Mouse (Mus musculus) liver, postnatal 0 days (tissue): ENCODE results near the gene Hbb-bh1. TPM values are rescaled to one million over a fixed set of nuclear protein-coding genes. Genes with fewer than 3 reads are reported as not detected.
"Not testable (repeated sequence)": the region's sequence is repeated elsewhere in the genome, so short reads cannot be mapped to it uniquely, and the experiment has no call there.

ENCODE experiments used
- ATAC-seq: fragments of 200-750 bp; cut with Nextera tagmentation; 2 replicates; pipeline ENCODE4 v1.8.0; 2017; ENCODE audit warnings: mild to moderate bottlenecking, moderate library complexity
- DNase-seq: peaks from one replicate; pipeline ENCODE4 v3.0.0-alpha.2; 2016
- H3K27ac ChIP-seq: fragments of 300-500 bp; sonication (generic); 2 replicates; pipeline ENCODE4 v1.5.1; 2014; ENCODE audit warnings: antibody characterized with exemption, moderate library complexity, mild to moderate bottlenecking, low read depth
- H3K27me3 ChIP-seq: fragments of 300-500 bp; sonication (generic); 2 replicates; pipeline ENCODE4 v1.6.1; 2014; ENCODE audit warnings: low read length, control low read depth, mixed read lengths; ENCODE audit not compliant: insufficient read depth
- H3K36me3 ChIP-seq: fragments of 300-500 bp; sonication (generic); replicated peaks from 2 replicates; pipeline ENCODE4 v1.6.1; 2014; ENCODE audit warnings: mild to moderate bottlenecking, control low read depth, low read length, moderate library complexity, mixed read lengths; ENCODE audit not compliant: insufficient read depth
- H3K4me1 ChIP-seq: fragments of 300-500 bp; sonication (generic); 2 replicates; pipeline ENCODE4 v1.6.1; 2014; ENCODE audit warnings: antibody characterized with exemption, mild to moderate bottlenecking, control low read depth; ENCODE audit not compliant: insufficient read depth
- H3K4me2 ChIP-seq: fragments of 300-500 bp; sonication (generic); 2 replicates; pipeline ENCODE4 v1.6.1; 2014; ENCODE audit warnings: low read depth, mild to moderate bottlenecking, low read length, moderate library complexity, mixed read lengths
- H3K4me3 ChIP-seq: fragments of 300-500 bp; sonication (generic); 2 replicates; pipeline ENCODE4 v1.5.1; 2014; ENCODE audit warnings: low read depth, low read length
- H3K9ac ChIP-seq: fragments of 300-500 bp; sonication (generic); replicated peaks from 2 replicates; pipeline ENCODE4 v1.6.1; 2014; ENCODE audit warnings: mild to moderate bottlenecking, moderate library complexity
- H3K9me3 ChIP-seq: fragments of 300-500 bp; sonication (generic); 2 replicates; pipeline ENCODE4 v1.6.1; 2016; ENCODE audit warnings: mild to moderate bottlenecking, control low read depth, low read length, mixed read lengths
- CTCF ChIP-seq: sonication (generic); IDR thresholded peaks from 2 replicates; pipeline ENCODE4 v1.5.1; 2016; ENCODE audit warnings: antibody characterized with exemption, low read depth
- EP300 ChIP-seq: IDR thresholded peaks from 2 replicates; pipeline ENCODE4 v1.6.1; 2016; ENCODE audit warnings: antibody characterized with exemption, low read depth, mild to moderate bottlenecking
- WGBS: fragments of 180-500 bp; shearing (Covaris S2); extraction: QIAGEN DNeasy Blood & Tissue Kit; methylation state at CpG from one replicate; pipeline ENCODE4 v1.1.7; 2014; ENCODE audit not compliant: insufficient replicate concordance; 5-methylcytosine and 5-hydroxymethylcytosine counted together
- polyA plus RNA-seq: library from polyadenylated mRNA; unstranded; fragments of >200 nt; fragmentation: Nextera tagmentation; extraction: Ambion mirVana; gene quantifications from 2 replicates; pipeline ENCODE4 v1.2.1, GENCODE M21; 2015

Hbb-bh1 gene
- polyA plus RNA-seq, 1 experiment from 2014 or later: 2.5 TPM

- no peak overlapping the region for H3K9ac ChIP-seq
- TF ChIP-seq CTCF (no peak), EP300 (peak; percentile 33)
- 60% methylated on average over 3 of the region's 3 CpGs for WGBS
These were observed 32.2 kb downstream of the Hbb-bh1 start for GRCm38 (mm10) chr7:103810746-103811145.

DNA sequence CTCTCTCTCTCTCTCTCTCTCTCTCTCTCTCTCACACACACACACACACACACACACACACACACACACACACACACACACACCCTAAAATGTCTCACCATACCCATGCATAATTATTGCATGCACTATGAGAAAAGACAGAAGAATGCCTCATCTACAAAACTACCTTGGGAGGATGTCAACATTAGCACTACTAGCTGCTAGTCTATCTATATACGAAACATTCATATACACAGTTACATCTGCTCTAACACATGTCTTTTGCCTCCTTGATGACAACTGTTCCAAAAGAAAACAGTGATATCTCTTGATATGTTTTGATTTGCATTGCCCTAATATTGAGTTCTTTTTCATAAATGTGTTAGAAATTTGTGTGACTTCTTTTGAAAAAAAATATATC lies 32.7 kb downstream of the Hbb-bh1 start:
- peak overlapping the region; percentile 90 for H3K27ac ChIP-seq
- peak overlapping the region; percentile 20; the same call in 1 of the 2 replicates for H3K4me2 ChIP-seq
- DNase-seq (no peak), ATAC-seq (peak; percentile 27)
- H3K9me3 ChIP-seq: no peaks in the 10 kb centered on the region
- H3K36me3 ChIP-seq: no peaks in the 10 kb centered on the region
- peak; percentile 52 for TF ChIP-seq EP300
- TF ChIP-seq CTCF: no peak
- H3K4me1 ChIP-seq: peaks cover 3% of the 10 kb centered on the region; the same call in 1 of the 2 replicates
- no peaks in the 10 kb centered on the region for H3K27me3 ChIP-seq
- peak overlapping the region; percentile 37; the same call in 1 of the 2 replicates for H3K4me3 ChIP-seq
- H3K9ac ChIP-seq: no peak overlapping the region
- 61% methylated on average over 1 of the region's 1 CpGs for WGBS

More at GRCm38 (mm10) chr7:103810746-103811145, 32.2 kb downstream of the Hbb-bh1 start:
- no peak for DNase-seq
- peaks cover 3% of the 10 kb centered on the region; the same call in 1 of the 2 replicates for H3K4me1 ChIP-seq
- H3K4me3 ChIP-seq: peak overlapping the region; percentile 37; the same call in 1 of the 2 replicates
- H3K4me2 ChIP-seq: peak overlapping the region; percentile 47; the same call in 1 of the 2 replicates
- ATAC-seq: peak; percentile 1; the same call in 1 of the 2 replicates
- H3K27ac ChIP-seq: peak overlapping the region; percentile 90
- H3K9me3 ChIP-seq: no peaks in the 10 kb centered on the region
- no peaks in the 10 kb centered on the region for H3K36me3 ChIP-seq
- H3K27me3 ChIP-seq: no peaks in the 10 kb centered on the region

DNA sequence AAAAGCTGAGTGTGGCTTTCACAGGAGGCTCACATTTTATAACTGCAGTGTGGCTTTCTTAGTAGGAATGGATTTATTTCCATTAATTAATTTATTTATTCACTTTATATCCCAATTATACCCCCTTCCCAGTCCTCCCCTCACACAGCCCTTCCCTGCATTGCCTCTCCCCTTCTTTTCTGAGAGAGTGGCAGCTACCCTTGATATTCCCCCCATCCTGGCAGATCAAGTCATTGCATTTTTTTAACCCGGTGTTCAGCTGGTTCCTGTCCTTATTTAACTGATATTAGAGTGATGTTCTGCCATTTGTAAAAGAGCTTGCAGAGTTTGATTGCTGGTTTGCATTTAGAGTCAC lies 33.2 kb downstream of the Hbb-bh1 start:
- Histone ChIP-seq H3K27ac (peak overlapping the region; percentile 90), H3K4me3 (no peak overlapping the region), H3K9ac (no peak overlapping the region; the same call in 1 of the 2 replicates), H3K9me3 (no peaks in the 10 kb centered on the region), H3K36me3 (no peaks in the 10 kb centered on the region), H3K27me3 (no peaks in the 10 kb centered on the region), H3K4me2 (peak overlapping the region; percentile 20), H3K4me1 (peaks cover 3% of the 10 kb centered on the region; the same call in 1 of the 2 replicates)
- 41% methylated on average over 1 of the region's 1 CpGs for WGBS
- DNase-seq (no peak), ATAC-seq (peak; percentile 9)
- TF ChIP-seq EP300 (no peak; the same call in 1 of the 2 replicates), CTCF (no peak)

GRCm38 (mm10) chr7:103808971-103809800 lies 33.8 kb downstream of the Hbb-bh1 start:
- peak; percentile 12; the same call in 1 of the 2 replicates for ATAC-seq
- 31% methylated on average over 5 of the region's 5 CpGs for WGBS
- Histone ChIP-seq H3K27ac (peak overlapping the region; percentile 90), H3K36me3 (no peaks in the 10 kb centered on the region), H3K4me1 (peaks cover 3% of the 10 kb centered on the region; the same call in 1 of the 2 replicates), H3K9ac (no peak overlapping the region; the same call in 1 of the 2 replicates), H3K4me2 (peak overlapping the region; percentile 20; the same call in 1 of the 2 replicates), H3K27me3 (no peaks in the 10 kb centered on the region), H3K4me3 (no peak overlapping the region), H3K9me3 (no peaks in the 10 kb centered on the region)
- no peak for DNase-seq
- no peak for TF ChIP-seq CTCF
- TF ChIP-seq EP300: peak; percentile 97

DNA sequence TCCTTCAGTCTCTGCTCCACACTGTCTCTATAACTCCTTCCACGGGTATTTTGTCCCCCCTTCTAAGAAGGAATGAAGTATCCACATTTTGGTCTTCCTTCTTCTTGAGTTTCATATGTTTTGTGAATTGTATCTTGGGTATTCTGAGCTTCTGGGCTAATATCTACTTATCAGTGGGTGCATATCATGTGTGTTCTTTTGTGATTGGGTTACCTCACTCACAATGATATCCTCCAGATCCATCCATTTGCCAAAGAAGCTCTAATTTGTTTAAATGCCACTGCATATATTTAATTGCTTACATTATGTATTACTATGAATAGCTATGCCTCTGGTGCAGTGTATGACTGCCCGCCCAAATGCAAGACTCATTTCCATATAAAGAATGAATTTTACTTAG lies 34.8 kb downstream of the Hbb-bh1 start:
- H3K4me1 ChIP-seq, H3K9ac ChIP-seq, DNase-seq, ATAC-seq, H3K36me3 ChIP-seq, H3K27me3 ChIP-seq, H3K9me3 ChIP-seq, H3K4me3 ChIP-seq, H3K4me2 ChIP-seq: not testable (repeated sequence)
- H3K27ac ChIP-seq: peak overlapping the region; percentile 68
- WGBS: 57% methylated on average over 2 of the region's 2 CpGs
- peak; percentile 64; the same call in 1 of the 2 replicates for TF ChIP-seq EP300

- Histone ChIP-seq H3K4me2 (peak overlapping the region; percentile 23; the same call in 1 of the 2 replicates), H3K27ac (no peak overlapping the region; the same call in 1 of the 2 replicates), H3K4me3 (no peak overlapping the region), H3K36me3 (no peaks in the 10 kb centered on the region), H3K9me3 (no peaks in the 10 kb centered on the region), H3K27me3 (no peaks in the 10 kb centered on the region), H3K9ac (no peak overlapping the region), H3K4me1 (peaks cover 3% of the 10 kb centered on the region; the same call in 1 of the 2 replicates)
- DNase-seq (no peak), ATAC-seq (no peak)
- WGBS: 46% methylated on average over 1 of the region's 1 CpGs
- TF ChIP-seq EP300 (peak; percentile 51), CTCF (peak; percentile 83)
These were observed 36.1 kb downstream of the Hbb-bh1 start for GRCm38 (mm10) chr7:103806856-103807255.
